Mouse (Mus musculus) monocyte, adult 2 months (primary cell): ENCODE results near the gene Marveld2.

ENCODE experiments used
- DNase-seq, 2 experiments: peaks; one replicate each; pipeline ENCODE4 v3.0.0; 2022; ENCODE audit warnings: low spot score in 2 of 2, low read depth in 1 of 2

Gene Marveld2

DNA sequence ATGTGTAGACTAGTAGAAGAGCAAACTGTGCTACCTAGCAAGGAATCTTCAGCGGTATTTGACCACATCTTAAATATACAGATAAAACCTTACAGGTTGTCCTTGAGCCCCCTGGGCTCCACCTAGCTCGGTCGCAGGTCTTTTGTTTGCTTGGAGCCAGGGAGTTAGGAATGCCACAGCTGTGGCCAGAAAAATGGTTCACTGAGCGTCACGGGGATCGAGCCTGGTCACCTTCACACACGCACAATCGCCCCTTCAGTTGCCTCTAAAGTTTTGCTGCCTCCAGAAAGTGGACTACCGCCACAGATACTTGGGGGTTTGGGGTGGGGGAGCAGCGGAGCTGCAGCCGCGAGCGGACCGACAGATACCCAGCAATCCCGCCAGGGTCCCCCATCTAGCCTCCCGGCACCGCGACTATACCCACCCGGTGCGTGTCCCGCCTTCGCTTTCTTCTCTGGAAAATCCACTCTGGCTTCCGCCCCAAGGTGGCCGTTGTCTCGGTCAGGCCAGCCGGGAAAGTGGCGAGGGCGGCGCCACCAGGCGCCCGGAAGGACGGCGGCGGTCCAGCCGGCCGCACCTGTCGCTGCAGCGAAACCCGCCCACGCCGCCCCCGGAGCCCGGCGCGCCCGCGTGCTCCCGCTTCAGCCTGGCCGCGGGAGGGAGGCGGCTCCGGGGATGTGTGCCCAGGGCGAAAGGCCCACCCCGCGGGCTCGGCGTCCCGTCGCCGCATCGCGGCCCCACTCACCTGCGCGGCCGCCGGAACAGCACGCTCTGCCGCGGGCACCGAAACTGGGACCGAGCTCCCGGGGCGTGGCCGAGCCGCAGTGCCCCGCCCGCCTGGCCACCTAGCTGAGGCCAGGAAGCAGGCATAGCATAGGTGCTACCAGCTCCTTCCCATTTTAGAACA is at the start of gene Marveld2:
Marveld2 (minus strand) TSS at position 791 of the 907 bp plus-strand sequence.
- no peak for DNase-seq

DNA sequence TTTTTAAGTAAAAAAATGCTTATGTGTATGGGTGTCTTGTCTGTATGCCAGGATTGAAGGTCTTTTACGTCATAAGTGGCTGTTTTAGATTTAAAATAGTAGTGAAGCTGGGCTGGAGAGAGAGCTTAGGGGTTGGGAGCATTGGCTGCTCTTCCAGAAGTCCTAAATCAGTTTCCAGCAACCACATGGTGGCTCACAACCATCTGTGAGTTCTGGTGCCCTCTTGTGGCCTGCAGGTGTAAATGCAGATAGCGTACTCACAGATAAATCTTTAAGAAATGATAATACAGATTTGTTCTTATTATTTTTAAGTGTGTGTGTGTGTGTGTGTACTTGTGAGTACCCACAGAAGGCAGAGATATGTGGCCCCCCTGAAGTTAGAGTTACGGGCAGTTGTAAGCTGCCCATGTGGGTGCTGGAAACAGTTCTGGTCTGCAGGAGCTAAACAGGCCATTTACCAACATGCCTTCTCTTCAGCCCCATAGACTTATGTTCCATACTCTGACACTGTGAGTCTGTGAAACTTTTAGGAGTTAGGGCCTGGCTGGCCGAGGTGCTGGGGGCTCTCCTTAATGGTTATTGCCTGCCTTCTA is 43.2 kb upstream of the Marveld2 start:
- peak in 1 of 2 experiments; percentile 16 for DNase-seq

DNA sequence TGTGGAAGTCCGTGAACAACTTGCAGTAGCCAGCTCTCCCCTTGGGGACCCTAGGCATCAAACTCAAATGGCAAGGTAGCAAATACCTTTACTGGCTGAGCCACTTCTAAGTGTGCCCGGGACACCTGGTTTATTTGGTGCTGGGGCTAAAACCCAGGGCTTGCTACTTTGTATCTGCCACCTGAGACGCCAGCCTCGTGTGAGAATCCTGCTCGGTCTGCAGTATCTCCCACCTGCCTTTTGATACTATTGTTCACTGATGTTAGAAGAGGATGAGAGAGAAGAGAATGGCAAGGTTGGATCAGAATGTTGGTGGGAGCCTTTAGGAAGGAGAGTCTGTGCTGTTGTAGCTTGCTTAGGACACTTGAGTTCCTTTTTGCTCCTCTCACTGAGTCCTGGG is 41.3 kb upstream of the Marveld2 start:
- no peak for DNase-seq

DNA sequence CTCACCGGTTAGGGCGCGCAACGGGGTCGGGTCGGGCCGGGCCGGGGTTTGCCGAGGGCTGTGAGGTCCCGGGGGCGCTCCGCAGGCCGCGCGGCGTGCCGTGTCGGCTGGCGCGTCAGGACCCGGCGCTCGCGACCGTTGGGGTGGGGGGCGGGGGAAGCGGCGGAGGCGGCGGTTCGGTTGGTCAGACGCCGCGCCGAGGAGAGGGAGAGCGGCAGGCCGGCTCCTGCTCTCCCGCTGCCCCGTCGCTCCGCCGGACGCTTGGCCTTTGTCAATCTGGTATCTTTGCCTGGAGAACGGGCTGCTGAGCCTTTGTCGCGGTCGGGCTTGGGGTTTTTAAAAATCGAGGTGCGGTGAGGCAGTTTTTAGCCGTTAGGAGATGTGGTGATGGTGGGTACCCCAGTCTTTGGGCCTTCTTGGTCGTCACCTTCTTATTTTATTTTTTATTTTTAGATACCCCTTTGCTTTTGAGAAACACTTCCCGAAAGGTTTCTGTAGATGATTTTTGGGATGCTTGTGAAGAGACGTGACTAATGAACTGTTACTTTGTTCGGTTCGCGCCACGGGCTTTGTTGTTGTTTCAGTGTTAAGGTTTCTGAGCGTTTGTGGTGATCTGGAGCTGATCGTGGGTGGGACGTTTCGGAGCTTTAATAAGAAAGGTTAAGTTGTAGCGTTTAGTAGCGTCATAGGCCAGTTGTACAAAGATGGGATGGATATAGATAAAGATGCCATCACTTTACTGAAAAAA is 34.8 kb upstream of the Marveld2 start, which contains the start of gene Taf9:
Taf9 (plus strand) TSS at position 141 of the 748 bp plus-strand sequence.
- DNase-seq: no peak

DNA sequence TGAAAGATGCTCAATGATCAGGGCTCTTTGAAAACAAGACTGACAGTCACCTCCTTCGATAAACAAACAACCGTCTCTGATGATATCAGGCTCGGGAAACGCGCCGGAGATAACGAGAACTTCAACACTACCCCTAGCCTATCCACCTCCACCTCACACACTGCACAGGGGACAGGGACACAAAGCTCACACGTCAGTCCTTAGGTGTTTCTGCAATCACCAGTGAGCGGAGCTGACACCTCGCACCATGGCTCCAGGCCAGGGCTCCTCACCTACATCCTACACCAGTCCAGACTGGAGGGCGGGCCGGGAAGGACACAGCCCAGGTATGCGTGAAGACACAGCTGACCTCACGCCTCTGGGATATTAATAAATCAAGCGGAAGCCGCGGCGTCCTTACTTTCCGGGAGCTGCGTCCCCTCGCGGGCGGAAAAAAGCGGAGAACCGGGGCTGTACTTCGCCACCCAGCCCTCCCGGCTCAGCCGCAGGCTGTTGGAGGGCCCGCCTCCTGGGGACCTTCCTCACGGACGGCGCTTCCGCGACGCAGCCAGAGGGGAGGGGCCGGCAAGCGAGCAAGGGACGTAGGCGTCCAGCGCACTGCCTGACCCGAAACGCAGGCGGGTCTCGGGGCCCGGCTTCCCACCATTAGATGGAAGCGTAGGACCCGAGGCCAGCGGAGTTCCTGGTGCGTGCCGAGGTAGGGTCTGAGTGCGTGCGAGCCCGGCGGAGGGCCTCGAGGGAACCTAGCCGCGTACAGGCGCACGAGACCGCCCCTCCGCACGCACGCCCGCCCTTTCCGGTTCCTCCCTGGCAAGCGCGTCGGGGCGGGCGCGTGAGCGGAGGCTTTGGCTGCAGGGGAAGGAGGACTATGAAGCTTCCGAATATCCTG is 34.0 kb upstream of the Marveld2 start, which contains the start of the genes Ak6 and Rad17:
Ak6 (plus strand) TSS at position 430 of the 889 bp plus-strand sequence.
Rad17 (minus strand) TSS at position 502 of the 889 bp plus-strand sequence.
- DNase-seq: peak; percentile 81 to 92

DNA sequence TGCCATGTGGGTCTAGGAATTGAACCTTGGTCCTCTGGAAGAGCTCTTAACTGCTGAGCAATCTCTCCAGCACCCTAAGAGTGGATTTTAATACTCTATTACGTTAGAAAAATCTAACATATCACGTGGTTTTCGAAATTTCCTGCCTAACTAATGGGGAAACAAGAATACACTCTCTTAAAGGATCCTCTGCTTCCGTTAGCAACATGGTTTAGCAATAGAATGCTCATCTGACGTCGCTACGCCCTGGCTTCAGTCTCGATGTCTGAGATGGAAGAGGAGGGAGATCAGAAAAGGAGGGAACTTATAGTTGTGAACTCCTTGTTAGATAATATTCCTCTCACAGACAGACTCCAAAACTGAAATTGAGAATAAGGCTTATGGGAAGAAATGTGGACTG is 31.5 kb upstream of the Marveld2 start:
- no peak for DNase-seq

DNA sequence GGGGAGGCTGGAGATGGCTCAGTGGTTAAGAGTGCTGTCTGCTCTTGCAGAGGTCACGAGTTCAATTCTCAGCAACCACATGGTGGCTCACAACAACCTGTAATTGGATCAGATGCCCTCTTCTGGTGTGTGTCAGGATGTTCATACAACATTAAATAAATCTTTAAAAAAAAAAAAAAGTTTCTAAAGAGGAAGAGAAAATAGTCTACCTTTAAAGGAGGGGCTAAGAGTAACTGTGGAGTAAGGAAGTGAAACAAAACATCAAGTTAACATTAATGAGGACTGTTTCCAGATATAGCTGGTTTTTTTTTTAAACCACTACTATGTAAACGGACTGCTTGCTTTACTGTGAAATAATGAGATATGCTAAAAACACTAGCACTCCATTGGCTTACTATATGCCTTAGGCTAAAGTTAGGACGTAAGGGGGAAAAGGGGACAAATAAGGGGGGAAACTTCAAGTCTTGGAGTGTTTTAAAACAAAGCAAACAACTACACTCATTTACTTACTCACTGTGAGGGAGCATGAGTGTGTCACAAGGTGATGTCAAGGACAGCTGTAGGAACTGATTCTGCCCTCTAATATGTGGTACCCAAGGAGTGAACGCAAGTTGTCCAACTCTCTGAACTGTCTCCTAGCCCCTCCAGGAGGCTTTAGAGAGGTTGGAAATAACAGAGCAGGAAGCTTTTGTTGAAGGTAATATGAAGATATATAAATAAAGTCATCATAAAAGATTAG is 25.9 kb upstream of the Marveld2 start:
- peak in 1 of 2 experiments; percentile 2 for DNase-seq

DNA sequence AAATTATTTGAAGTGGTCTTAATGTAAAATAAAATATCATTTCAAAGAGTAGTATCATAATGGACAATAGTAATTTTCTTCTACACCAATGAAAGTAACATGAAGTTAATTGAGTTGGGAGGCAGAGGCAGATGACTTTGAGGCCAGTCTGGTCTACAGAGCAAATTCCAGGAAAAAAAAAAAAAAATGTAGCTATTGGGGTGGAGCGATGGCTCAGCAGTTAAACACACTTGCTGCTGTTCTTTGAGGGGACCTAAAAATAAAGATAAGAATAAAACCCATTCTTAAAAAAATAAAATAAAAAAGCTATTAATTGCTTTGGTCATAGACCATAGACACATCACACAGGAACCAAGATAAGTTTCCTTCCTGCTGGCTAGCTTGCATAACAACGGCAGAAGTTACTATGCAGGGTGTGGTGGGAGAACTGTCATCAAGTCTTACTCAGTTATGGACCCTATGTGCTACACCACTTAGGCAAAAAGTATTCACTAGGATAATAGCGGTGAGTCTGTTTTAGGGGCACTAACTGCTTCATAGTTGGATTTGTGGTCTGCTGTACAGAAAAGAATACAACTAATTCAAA is 17.4 kb upstream of the Marveld2 start:
- DNase-seq: no peak

DNA sequence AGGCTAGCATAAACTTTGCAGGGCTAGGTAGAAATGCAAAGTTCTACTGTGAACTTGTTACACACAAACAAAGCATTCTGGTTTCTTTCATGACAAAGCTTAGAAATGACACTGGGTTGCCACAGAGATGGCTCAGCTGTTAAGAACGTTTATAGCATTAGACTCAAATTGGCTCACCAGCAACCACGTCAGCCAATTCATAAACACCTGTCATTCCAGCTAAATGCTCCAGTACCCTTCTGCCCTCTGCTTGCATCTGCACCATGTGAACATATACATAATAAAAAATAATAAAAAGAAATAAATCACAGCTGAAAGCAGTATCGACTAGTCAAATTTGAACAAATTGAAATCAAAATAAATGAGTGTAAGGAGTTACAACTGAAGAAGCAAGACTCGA is 5.5 kb upstream of the Marveld2 start:
- DNase-seq: no peak

DNA sequence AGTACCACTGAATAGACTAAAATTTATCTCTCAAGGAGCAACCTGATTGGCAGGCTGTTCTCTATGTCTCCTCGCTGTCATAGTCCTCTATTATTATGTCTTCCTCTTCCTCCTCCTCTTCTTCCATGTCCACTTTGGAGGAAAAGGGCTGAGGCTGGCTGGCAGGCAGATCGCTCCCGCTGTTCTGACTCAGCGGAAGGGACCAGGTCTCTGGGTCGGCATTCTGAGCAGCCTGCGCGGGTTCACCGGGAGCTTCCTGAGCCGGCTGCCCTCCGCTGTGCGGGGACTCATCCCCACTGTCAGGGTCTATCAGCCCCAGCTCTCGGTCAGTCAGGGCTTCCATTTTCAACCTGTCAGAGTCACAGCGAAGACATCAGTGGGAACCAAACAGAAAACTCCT is 812 bp upstream of the Marveld2 start:
- DNase-seq: no peak

DNA sequence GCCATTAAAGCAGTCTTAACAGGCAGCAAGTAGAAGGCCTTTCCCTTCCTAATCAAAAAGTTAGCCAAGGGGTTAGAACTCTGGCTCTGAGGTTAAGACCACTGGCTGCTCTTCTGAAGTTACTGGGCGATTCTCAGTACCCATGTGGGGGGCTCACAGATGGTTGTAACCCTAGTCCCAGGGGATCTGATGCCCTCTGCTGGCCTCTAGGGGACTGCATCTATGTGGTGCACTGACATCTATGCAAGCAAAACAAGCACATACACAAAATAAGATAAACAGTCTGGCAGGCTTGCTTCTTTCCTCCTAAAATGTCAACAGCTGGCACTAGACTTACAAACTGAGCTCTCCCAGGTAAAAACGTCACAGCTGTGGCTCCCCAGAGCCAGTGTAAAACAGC is 3.9 kb downstream of the Marveld2 start:
- DNase-seq: no peak

DNA sequence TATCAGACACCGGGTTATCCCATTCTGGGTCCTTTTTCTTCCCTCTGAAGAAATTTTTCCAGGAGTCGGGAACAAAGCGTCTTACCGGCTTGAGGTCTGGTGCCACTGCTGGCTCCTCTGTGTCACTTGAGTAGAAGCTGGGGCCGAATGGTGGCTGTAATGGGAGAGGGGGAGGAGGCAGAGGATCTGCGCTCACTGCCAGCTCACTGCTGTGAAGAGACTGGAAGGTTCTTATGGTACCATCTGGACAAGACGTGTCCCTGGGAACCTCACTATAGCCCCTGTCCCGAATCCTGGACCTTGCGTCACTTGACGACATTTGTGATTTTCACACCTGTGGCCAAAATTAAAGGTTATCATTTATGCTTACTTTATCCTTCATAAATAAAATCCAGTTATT is 4.5 kb downstream of the Marveld2 start:
- no peak for DNase-seq

DNA sequence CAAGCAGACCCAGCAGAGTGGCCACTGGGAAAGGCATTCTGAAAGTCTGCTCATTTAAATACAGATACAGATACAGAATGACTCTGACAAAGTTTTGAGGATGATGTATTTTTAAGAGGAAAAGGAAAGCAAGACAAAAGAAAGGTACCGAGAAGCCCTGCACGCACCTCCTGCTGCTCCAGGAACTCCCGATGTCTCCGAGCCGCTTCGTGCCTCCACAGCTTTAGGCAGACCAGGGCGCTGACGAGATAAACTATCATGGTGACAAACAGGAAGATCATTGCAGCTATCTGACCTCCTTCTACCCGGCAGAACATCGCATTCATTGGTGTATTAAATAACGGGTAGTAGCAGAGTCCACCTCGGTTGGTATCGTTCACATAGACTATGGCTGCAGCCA is 5.5 kb downstream of the Marveld2 start:
- no peak for DNase-seq

DNA sequence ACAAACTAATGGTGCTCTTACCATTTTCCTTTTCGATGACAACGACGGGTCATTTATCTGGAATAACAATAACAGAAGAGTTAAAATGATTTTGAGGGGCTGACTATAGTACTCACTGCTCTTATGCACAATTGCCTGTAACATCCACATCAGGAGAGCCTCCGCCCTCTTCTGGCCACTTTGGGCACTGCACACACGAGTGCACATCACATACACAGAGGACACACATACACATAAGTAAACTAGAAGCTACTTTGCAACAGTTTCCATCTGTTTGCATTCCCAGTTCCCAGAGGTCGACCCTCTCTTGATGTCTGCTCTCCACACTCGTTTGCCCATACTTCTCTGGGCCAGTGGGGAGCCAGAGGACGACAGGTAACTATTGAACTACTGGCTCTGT is 9.0 kb downstream of the Marveld2 start:
- no peak for DNase-seq

DNA sequence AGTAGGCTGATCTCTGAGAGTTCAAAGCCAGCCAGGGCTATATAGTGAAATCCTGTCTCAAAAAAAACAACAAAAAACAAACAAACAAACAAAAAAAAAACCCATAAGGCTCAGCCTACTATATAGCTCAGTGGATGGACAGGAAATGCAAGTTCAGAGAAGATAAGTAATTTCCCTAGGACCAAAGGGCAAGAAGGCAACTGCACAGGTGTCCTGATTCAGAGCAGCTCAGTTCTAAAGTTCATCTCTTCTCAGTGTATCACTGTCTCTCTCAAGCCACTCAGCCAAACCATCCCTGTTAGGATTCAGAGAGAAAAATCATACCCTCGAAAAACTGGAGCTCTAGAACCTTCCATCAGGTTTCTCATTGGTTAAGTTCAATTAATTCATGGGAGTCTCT is 10.9 kb downstream of the Marveld2 start:
- DNase-seq: no peak

DNA sequence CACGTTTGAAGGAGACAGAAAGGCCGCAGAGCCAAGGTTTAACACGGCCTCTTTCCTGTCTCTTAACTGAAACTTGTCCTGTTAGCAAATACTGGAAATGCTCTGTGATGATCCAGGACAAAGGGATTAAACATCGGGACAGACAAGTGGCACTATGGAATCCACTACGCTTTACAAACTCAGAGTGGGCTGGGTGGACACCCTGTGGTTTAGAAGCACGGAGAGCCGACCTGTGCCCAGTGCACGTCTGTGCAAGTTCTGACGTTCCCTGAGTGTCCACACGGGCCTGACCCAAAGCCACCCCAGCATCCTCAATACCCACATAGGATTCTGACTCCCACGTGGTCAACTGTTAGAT is 13.1 kb downstream of the Marveld2 start:
- no peak for DNase-seq

DNA sequence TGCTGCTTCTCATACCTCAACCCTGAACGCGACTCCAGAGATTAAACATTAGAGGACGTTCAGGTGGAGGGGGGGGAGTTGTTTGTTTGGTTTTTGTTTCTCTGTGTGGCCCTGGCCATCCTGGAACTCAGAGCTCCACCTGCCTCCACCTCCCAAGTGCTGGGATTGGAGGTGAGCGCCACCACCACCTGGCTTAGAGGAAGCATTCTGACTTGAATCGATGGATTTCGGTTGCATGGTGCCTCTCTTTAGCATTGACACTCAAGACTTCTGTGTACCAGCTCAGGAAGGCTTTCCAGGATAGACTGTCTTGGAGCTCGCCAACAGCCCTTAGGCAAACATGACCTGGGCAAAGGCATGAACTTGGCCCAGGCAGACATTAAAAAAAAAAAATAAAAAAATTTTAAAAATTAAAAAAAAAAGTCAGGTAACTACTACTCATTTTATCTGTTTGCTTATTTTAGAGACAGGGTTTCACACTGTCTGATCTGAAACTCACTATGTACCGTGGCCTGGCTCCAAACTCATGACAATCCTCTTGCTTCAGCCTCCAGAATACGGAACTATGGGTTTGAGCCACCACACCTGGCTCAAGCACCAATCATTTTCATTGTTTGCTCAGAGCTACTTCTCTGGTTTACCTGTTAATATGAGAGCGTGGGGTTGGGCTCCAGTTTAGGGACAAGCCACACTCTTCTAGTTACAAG is 13.6 kb downstream of the Marveld2 start:
- DNase-seq: no peak

DNA sequence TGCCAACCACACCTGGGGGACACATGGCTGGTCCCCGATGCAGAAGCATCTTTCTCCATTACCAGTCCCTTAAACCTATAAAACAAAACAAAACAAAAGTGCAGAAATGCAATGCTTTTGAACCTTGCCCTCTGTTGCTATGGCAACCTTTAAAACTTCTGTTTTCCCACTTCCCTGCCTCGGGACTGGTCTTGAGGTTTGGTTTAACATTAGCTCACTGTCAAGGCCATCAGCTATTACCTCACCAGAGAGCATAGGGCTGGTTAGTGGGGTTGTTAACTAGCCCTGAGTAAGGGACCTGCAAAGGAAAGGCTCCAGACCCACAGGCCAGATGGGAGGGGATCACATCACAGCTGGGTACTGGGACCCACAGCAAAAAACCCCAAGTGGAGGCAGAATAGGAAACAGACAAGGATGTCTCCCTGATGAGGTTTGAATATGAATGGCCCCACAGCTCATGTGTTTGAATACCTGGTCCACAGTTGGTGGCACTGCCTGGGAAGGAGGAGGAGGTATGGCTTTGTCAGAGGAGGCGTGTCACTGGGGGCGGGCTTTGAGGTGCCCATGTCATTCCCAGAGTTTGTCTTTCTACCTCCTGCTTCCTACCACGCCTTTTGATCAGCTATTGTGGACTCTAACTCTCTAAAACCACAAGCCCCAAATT is 14.4 kb downstream of the Marveld2 start:
- no peak for DNase-seq
